Mouse (Mus musculus) ES-CJ7 (cell line): ENCODE data around the gene Tcfl5.

Experiments used
- DNase-seq: peaks from one replicate; pipeline ENCODE4 v3.0.0; 2011; ENCODE audit warnings: low read depth, low spot score

The Tcfl5 gene

DNA sequence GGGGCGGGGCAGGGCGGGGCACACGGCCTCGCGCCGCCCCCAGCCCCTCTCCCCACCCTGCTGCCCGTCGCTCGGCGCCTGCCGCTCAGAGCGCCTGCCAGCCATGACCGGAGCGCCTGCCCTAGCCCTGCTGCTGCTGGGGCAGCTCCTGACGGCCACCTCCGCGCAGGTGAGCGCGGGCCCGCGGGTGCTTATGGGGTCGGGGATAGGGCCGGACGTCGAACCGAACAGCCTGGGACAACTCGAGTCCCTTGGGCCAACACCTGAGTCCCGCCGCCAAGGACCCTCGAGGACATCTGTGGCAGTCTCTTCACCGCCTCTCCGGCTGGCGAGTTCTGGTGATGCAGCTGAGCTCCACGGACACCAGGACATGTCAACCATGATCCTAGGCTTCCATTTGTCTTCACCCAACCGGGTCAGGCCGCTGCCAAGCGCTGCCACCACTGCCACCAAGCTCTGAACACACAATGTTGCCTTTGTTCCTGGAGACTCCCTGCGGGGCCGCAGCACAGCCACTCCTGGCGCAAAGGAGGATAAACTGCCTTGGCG lies 44.3 kb downstream of the Tcfl5 start:
- DNase-seq, result no peak

- no peak for DNase-seq
Measured at GRCm38 (mm10) chr2:180597490-180597889, 45.0 kb downstream of the Tcfl5 start, which contains the start of gene Col9a3. Col9a3 (plus strand) TSS chr2:180597790.

- peak; percentile 73 for DNase-seq
Measured at GRCm38 (mm10) chr2:180589123-180589831, 53.2 kb downstream of the Tcfl5 start, which contains the start of gene Ogfr. Ogfr (plus strand) TSS chr2:180589245.

DNA sequence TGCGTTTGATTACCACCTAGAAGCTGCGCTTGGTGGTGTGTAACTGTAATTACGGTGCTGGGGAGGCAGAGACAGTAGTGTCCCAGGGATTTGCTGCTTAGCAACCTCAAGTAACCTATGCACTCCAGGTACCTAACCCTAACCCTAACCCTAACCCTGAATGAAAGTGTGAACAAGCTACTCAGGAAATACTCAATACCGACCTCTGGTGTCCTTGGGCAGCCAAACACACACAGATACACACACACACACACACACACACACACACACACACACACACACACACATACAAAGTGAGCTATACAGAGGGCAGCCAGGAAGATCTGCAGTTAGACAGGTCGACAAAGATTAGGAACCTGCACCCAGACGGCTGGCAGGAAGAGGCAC lies 53.8 kb downstream of the Tcfl5 start:
- peak; percentile 66 for DNase-seq

DNA sequence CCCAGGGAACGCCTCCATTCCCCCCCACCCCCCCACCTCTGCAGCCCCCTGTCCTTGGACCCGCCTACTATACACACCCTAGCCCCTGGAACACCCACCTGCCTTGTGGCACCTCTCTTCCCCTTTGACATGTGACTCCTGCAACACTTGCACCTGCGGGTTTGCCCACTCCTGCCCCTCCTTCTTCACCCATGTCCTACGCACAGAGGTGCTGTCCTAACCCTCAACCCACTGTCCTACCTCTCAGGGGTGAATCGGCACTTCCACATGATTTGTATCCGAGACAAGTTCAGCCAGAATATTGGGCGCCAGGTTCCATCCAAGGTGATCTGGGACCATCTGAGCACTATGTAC lies 59.4 kb downstream of the Tcfl5 start:
- peak; percentile 19 for DNase-seq

DNA sequence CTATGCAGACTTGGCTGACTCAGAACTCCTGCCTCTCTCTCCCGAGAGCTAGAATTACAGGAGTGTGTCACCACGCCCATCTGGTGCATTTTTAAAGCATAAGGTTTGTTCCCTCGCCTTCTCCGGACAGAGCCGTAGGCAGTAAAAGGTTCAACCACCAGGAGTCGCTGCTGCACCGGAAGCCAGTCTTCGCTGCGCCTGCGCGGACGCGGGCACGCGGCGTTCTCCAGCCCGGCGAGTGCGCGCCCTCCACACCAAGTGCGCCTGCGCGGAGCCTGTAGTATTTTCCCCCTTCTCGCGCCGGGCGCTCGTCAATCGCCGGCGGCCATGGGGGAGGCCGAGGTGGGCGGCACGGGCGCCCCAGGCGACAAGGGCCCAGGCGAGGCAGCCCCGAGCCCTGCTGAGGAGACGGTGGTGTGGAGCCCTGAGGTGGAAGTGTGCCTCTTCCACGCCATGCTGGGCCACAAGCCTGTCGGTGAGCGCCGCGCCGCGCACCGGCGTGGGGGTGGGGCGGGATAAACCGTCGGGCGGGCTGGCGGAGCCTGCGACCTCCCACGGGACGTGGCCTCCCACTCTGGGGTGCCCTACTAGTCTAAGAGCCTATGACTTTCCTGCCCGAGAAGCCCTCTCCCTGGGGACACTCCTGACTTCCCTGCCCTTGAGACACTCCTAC lies 59.9 kb downstream of the Tcfl5 start:
- DNase-seq, result peak; percentile 96

DNA sequence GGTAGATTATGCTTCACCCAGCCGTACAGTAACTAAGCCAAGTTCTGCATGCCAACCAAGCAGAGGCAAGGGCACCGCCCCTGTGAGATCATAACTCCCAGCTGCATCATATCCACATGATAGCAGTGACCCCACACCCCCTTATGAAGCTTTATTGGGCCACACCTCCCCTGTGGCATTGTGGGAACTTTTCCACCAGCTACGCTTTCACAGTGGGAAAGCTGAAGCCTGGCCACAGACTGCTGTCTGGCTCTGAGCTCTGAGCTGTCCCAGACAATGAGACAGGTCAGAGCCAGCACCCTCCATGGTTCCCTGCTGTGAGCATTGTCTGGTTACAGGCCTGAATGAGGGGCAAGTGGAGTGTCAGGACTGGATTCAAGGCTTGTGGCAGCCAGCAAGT lies 61.5 kb downstream of the Tcfl5 start, which contains the start of gene Mrgbp:
Gene Mrgbp, plus strand, starts transcription at position 303 of the 400 bp plus-strand sequence.
- no peak for DNase-seq

- peak; percentile 61 for DNase-seq
Measured at GRCm38 (mm10) chr2:180578686-180579085, 63.8 kb downstream of the Tcfl5 start.

- no peak for DNase-seq
Measured at GRCm38 (mm10) chr2:180576482-180576881, 66.0 kb downstream of the Tcfl5 start.
